Mouse (Mus musculus): ENCODE measurements around the gene Fads1. TPM values are rescaled to one million over a fixed set of nuclear protein-coding genes. Genes with fewer than 3 reads are reported as not detected.

Gene Fads1
- polyA plus RNA-seq, 1 experiment from 2014 or later = 190 TPM

DNA sequence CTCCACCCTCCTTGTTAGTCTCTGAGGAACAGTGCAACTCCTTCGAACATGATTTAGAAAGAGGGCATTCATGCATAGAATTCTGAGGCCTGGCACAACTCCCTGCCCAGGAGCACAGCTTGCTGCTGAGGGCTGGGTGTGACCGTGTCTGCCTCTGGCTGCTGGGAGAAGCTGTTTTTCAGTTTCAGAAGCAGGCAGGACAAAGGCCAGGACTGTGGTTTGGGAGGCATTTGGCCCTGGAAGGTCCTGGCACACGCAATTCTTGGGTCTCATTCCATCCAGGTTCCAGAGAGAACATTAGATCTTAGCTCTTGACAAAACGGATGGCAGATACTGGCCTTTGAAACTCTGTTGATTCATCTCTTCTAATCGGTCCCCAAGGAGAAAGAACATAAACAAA is 12.6 kb downstream of the Fads1 start:
- Histone ChIP-seq H3K36me3 (ENCODE audit: control insufficient read depth, insufficient read depth, low read length) (peaks cover 58% of the 10 kb centered on the region), H3K27ac (ENCODE audit: low read length) (no peak overlapping the region), H3K9ac (ENCODE audit: low read depth, low read length) (no peak overlapping the region), H3K9me3 (replicated peaks; ENCODE audit: control insufficient read depth, low read length, poor library complexity, severe bottlenecking) (no peaks in the 10 kb centered on the region), H3K27me3 (ENCODE audit: control insufficient read depth, insufficient read depth, low read depth, low read length) (no peaks in the 10 kb centered on the region), H3K4me3 (ENCODE audit: low read depth, low read length) (no peak overlapping the region), H3K4me2 (ENCODE audit: low read length) (no peak overlapping the region), H3K4me1 (ENCODE audit: control insufficient read depth, insufficient read depth, low read length) (no peaks in the 10 kb centered on the region)
- ATAC-seq = no peak
- 80% methylated on average over 5 of the region's 5 CpGs for WGBS

DNA sequence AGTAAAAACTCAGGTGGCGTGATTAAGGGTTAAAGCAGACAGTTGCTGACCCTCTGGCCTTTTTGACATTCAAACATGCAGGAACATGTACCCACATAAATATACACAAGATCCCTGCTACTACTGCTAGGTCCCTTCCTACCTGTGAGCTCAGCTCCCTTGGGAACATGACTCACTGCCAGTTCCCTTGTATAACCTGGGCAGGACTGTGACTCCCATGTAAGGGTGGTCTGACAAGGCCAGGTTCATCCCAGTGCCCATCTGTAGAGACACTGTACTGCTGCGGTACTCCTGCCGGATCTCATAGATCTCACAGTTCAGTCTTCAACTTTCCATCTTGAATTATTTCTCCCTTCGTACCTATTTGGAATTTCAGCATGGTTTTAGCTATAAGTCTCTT is 14.4 kb downstream of the Fads1 start:
- no peak overlapping the region for H3K27ac ChIP-seq (ENCODE audit: low read length)
- no peak for ATAC-seq
- no peaks in the 10 kb centered on the region for H3K4me1 ChIP-seq (ENCODE audit: control insufficient read depth, insufficient read depth, low read length)
- H3K27me3 ChIP-seq (ENCODE audit: control insufficient read depth, insufficient read depth, low read depth, low read length) = no peaks in the 10 kb centered on the region
- H3K4me2 ChIP-seq (ENCODE audit: low read length) = no peak overlapping the region
- 91% methylated on average over 4 of the region's 4 CpGs for WGBS
- peaks cover 55% of the 10 kb centered on the region for H3K36me3 ChIP-seq (ENCODE audit: control insufficient read depth, insufficient read depth, low read length)
- H3K9me3 ChIP-seq (replicated peaks; ENCODE audit: control insufficient read depth, low read length, poor library complexity, severe bottlenecking) = no peaks in the 10 kb centered on the region
- H3K9ac ChIP-seq (ENCODE audit: low read depth, low read length) = no peak overlapping the region
- H3K4me3 ChIP-seq (ENCODE audit: low read depth, low read length) = no peak overlapping the region

DNA sequence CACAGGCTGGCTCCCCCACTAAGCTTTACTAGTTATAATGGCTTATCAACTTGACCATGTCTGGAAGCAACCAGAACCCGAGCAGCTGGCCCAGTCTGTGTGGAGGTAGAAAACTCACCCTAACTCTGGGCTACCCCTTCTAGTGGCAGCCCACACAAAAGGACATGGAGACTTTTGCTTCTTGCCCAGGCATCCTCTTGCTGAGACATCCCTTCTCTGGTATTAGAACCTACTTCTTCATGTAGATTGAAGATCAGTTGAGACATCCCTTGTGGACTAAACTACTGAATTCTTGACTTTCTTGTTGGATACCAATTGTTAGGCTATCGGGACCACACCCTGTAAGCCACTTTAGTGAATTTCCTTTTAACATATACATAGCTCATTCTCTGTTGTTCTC is 15.6 kb downstream of the Fads1 start:
- H3K9ac ChIP-seq (ENCODE audit: low read depth, low read length) = no peak overlapping the region
- no peak overlapping the region for H3K4me2 ChIP-seq (ENCODE audit: low read length)
- no peaks in the 10 kb centered on the region for H3K9me3 ChIP-seq (replicated peaks; ENCODE audit: control insufficient read depth, low read length, poor library complexity, severe bottlenecking)
- no peaks in the 10 kb centered on the region for H3K27me3 ChIP-seq (ENCODE audit: control insufficient read depth, insufficient read depth, low read depth, low read length)
- WGBS = 78% methylated on average over 2 of the region's 2 CpGs
- H3K4me3 ChIP-seq (ENCODE audit: low read depth, low read length) = no peak overlapping the region
- H3K4me1 ChIP-seq (ENCODE audit: control insufficient read depth, insufficient read depth, low read length) = peaks cover 6% of the 10 kb centered on the region
- ATAC-seq = no peak
- H3K27ac ChIP-seq (ENCODE audit: low read length) = no peak overlapping the region
- H3K36me3 ChIP-seq (ENCODE audit: control insufficient read depth, insufficient read depth, low read length) = peaks cover 43% of the 10 kb centered on the region

DNA sequence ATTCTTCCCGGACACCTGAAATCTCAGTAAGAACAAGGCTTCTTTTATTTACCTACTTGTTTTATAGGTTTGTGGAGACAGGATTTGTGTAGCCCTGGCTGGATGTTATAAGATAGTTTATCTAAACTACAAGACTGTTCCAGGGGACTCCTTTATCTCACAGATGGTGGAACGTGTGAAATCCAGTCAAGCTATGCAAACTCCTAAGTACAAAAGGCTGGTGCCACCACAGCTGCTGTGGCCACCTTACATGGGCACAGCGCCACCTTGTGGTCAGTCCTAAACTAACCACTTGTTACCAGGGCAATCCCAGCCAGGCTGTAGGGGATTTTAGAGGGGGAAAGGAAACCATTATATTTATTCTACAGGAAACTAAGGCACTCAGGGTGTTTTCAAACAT is 16.0 kb downstream of the Fads1 start:
- no peak overlapping the region for H3K27ac ChIP-seq (ENCODE audit: low read length)
- H3K4me1 ChIP-seq (ENCODE audit: control insufficient read depth, insufficient read depth, low read length) = peaks cover 7% of the 10 kb centered on the region
- ATAC-seq = no peak
- H3K9me3 ChIP-seq (replicated peaks; ENCODE audit: control insufficient read depth, low read length, poor library complexity, severe bottlenecking) = no peaks in the 10 kb centered on the region
- H3K9ac ChIP-seq (ENCODE audit: low read depth, low read length) = no peak overlapping the region
- H3K36me3 ChIP-seq (ENCODE audit: control insufficient read depth, insufficient read depth, low read length) = peaks cover 41% of the 10 kb centered on the region
- no peak overlapping the region for H3K4me2 ChIP-seq (ENCODE audit: low read length)
- WGBS = 31% methylated on average over 3 of the region's 3 CpGs
- H3K27me3 ChIP-seq (ENCODE audit: control insufficient read depth, insufficient read depth, low read depth, low read length) = no peaks in the 10 kb centered on the region
- no peak overlapping the region for H3K4me3 ChIP-seq (ENCODE audit: low read depth, low read length)

DNA sequence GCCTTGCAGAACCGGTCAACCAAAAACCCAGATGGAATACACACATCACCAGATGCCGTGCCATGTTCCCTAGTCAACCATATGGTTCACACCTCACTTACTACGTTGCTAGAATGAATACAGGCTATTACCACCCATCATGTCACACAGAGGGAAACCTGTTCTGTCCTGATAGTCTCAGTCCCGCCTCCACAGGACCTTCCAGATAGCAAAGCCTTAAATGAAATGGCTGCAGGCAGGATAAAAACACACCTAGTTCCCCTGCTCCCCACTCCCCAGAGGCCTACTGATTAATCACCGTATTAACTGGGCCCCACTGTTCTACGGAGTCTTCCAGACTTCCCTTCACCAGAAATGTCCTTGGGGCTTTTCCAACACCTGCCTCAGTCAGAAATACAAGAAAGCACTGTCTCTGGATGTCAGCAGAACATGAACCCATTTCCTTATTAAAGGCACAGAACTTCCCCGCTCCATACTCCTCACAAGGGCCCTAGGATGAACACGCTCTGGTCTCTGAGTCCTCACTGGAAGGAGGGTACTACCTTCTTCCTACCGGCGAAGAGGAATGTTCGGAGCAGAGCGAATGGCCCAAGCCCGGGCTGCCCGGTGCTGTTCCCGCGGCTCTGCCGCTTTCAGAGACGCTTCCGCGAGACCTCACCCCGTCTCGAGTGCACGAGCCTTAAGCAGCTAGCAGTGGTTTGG is 20.6 kb downstream of the Fads1 start:
- peak; percentile 73 for ATAC-seq
- whole genome bisulfite sequencing = 3% methylated on average over 23 of the region's 23 CpGs
- Histone ChIP-seq H3K4me2 (ENCODE audit: low read length) (peak overlapping the region; percentile 76), H3K36me3 (ENCODE audit: control insufficient read depth, insufficient read depth, low read length) (peaks cover 27% of the 10 kb centered on the region), H3K27ac (ENCODE audit: low read length) (no peak overlapping the region), H3K4me3 (ENCODE audit: low read depth, low read length) (peak overlapping the region; percentile 64), H3K9ac (ENCODE audit: low read depth, low read length) (peak overlapping the region; percentile 73), H3K9me3 (replicated peaks; ENCODE audit: control insufficient read depth, low read length, poor library complexity, severe bottlenecking) (no peaks in the 10 kb centered on the region), H3K27me3 (ENCODE audit: control insufficient read depth, insufficient read depth, low read depth, low read length) (no peaks in the 10 kb centered on the region), H3K4me1 (ENCODE audit: control insufficient read depth, insufficient read depth, low read length) (peaks cover 15% of the 10 kb centered on the region)

DNA sequence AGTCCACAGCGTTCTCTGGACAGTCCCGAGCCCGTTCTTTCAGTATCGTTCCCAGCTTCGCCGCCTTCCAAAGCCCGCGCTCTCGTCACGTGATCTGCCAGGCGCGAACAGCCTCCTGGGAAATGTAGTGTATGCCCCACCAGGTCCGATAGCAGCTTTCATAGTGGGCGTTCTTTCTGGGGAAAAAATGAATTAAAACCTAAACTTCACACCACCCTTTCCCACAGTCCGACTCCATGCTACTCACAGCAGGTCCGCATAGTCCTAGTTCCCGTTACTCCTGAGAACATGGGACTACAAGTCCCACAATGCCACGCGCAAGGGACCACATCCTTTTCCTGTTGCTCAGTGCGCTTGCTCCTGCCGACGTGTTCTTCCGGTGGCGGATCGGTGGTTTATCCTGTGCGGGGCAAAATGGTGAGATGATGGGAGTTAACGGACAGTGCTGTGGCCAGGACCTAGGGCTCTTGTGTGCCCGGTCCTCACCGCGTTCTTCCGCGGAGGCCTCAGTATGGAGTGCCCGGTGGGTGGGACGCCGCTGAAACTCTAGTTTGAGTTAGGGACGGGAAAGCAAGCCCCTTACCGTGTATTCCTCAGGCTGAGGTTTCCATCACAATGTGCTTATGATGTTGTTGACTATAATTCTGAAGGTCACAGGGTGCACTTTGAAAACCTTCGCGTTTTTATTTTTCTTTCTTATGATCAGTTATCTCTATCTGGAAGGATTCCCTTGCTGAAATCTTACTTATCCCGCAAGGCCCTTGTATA is 21.3 kb downstream of the Fads1 start, which contains the start of the genes Tmem258 and Fen1:
Gene Tmem258 (plus strand): TSS at position 167 of the 768 bp plus-strand sequence.
Gene Fen1 (minus strand): TSS at position 322 of the 768 bp plus-strand sequence.
- H3K27me3 ChIP-seq (ENCODE audit: control insufficient read depth, insufficient read depth, low read depth, low read length) = no peaks in the 10 kb centered on the region
- peak within 1 kb of the TSS; percentile 86 for H3K27ac ChIP-seq (ENCODE audit: low read length)
- peak within 1 kb of the TSS; percentile 64 for H3K4me3 ChIP-seq (ENCODE audit: low read depth, low read length)
- peak within 1 kb of the TSS; percentile 76 for H3K4me2 ChIP-seq (ENCODE audit: low read length)
- H3K9me3 ChIP-seq (replicated peaks; ENCODE audit: control insufficient read depth, low read length, poor library complexity, severe bottlenecking) = no peaks in the 10 kb centered on the region
- peak; percentile 94 for ATAC-seq
- H3K9ac ChIP-seq (ENCODE audit: low read depth, low read length) = peak within 1 kb of the TSS; percentile 73
- WGBS = under 1% methylated on average over 40 of the region's 40 CpGs
- H3K4me1 ChIP-seq (ENCODE audit: control insufficient read depth, insufficient read depth, low read length) = peaks cover 15% of the 10 kb centered on the region
- peaks cover 31% of the 10 kb centered on the region for H3K36me3 ChIP-seq (ENCODE audit: control insufficient read depth, insufficient read depth, low read length)

DNA sequence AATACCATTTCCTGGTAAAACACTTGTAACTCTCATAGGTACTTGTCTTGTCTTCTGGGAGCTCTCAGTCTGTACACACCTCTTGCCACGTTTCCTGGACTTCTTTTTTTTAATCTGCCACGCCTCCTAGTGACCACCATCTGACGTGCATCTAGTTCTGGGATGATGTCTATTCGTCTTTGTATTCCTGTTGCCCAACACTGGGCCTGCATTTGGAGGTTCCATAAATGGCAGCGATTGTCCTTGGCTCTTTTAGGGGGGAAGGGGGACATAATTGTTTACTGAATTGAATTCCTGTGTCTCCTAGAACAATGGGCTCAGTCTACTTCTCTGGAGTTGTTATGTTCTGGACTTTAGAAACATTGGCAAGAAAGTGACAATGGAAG is 21.9 kb downstream of the Fads1 start:
- peaks cover 15% of the 10 kb centered on the region for H3K4me1 ChIP-seq (ENCODE audit: control insufficient read depth, insufficient read depth, low read length)
- WGBS = under 1% methylated on average over 5 of the region's 5 CpGs
- peak; percentile 40; the same call in 1 of the 2 replicates for ATAC-seq
- H3K27ac ChIP-seq (ENCODE audit: low read length) = peak overlapping the region; percentile 86
- peak overlapping the region; percentile 76 for H3K4me2 ChIP-seq (ENCODE audit: low read length)
- H3K36me3 ChIP-seq (ENCODE audit: control insufficient read depth, insufficient read depth, low read length) = peaks cover 30% of the 10 kb centered on the region
- H3K27me3 ChIP-seq (ENCODE audit: control insufficient read depth, insufficient read depth, low read depth, low read length) = no peaks in the 10 kb centered on the region
- H3K9me3 ChIP-seq (replicated peaks; ENCODE audit: control insufficient read depth, low read length, poor library complexity, severe bottlenecking) = no peaks in the 10 kb centered on the region
- peak overlapping the region; percentile 64 for H3K4me3 ChIP-seq (ENCODE audit: low read depth, low read length)
- H3K9ac ChIP-seq (ENCODE audit: low read depth, low read length) = peak overlapping the region; percentile 73

DNA sequence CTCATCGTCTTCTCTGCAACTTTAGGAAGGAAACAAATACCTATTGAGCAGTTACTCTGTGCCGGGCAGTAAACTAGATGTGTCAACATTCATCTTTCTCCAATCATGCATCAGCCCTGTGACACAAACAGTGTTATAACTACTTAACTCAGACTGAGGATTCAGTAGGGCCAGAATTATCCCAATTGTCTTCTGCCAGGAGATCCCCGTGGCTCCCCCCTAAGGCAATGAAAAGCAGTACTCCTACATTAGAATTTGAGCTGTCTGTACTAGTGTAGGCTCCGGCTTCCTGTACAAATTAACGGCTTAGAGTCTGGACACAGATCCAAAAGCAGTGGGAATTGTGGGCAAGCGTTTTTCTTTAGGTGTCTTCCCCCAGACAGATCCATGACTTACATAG is 22.4 kb downstream of the Fads1 start:
- no peak for ATAC-seq
- H3K27me3 ChIP-seq (ENCODE audit: control insufficient read depth, insufficient read depth, low read depth, low read length) = no peaks in the 10 kb centered on the region
- H3K4me1 ChIP-seq (ENCODE audit: control insufficient read depth, insufficient read depth, low read length) = peaks cover 15% of the 10 kb centered on the region
- H3K4me2 ChIP-seq (ENCODE audit: low read length) = peak overlapping the region; percentile 76
- H3K9me3 ChIP-seq (replicated peaks; ENCODE audit: control insufficient read depth, low read length, poor library complexity, severe bottlenecking) = no peaks in the 10 kb centered on the region
- H3K4me3 ChIP-seq (ENCODE audit: low read depth, low read length) = peak overlapping the region; percentile 64; the same call in 1 of the 2 replicates
- no peak overlapping the region for H3K9ac ChIP-seq (ENCODE audit: low read depth, low read length)
- WGBS = 71% methylated on average over 6 of the region's 6 CpGs
- peaks cover 30% of the 10 kb centered on the region for H3K36me3 ChIP-seq (ENCODE audit: control insufficient read depth, insufficient read depth, low read length)
- H3K27ac ChIP-seq (ENCODE audit: low read length) = no peak overlapping the region

DNA sequence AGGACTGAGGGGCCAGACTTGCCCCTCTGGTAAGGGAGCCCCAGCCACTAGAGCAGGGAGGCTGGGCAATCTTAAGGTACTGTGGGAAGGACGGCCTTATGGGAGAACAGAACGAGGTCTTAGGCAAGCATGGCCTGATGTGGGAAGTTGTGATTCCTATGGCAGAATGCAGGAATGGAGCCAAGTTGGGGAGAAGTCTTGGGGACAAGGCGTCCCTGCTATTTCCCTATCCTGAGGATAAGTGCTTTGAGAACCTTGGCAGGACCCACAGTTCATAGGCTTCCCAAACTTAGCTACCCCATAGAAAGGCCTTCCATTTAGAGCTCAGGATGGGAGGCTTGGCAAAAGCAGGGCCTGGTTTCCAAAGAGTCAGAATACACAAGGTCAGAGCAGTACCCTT is 26.2 kb downstream of the Fads1 start:
- H3K4me2 ChIP-seq (ENCODE audit: low read length) = no peak overlapping the region
- WGBS = 88% methylated on average over 3 of the region's 3 CpGs
- peaks cover 35% of the 10 kb centered on the region for H3K36me3 ChIP-seq (ENCODE audit: control insufficient read depth, insufficient read depth, low read length)
- H3K27ac ChIP-seq (ENCODE audit: low read length) = no peak overlapping the region
- no peak overlapping the region for H3K9ac ChIP-seq (ENCODE audit: low read depth, low read length)
- ATAC-seq = no peak
- H3K4me3 ChIP-seq (ENCODE audit: low read depth, low read length) = no peak overlapping the region
- H3K27me3 ChIP-seq (ENCODE audit: control insufficient read depth, insufficient read depth, low read depth, low read length) = no peaks in the 10 kb centered on the region
- H3K9me3 ChIP-seq (replicated peaks; ENCODE audit: control insufficient read depth, low read length, poor library complexity, severe bottlenecking) = no peaks in the 10 kb centered on the region
- H3K4me1 ChIP-seq (ENCODE audit: control insufficient read depth, insufficient read depth, low read length) = peaks cover 8% of the 10 kb centered on the region

Measured in midbrain, embryonic 16.5 days (tissue).